3 mouse cellular contexts compared by ENCODE assay signal in genomic region chr11:115857146-115857545, GRCm38 (mm10). TPM values are rescaled to one million over a fixed set of nuclear protein-coding genes. Genes with fewer than 3 reads are reported as not detected.
"Had no signal": no experiment of that assay in that cellular context is flagged by ENCODE, and none has a peak within 500 bp of the region (broad histone marks: within the 10 kb centered on the region; RNA-seq: fewer than 3 reads in every experiment).

No protein-coding gene starts in this region.

RNA-seq across cellular contexts. Expression of gene Myo15b, which starts 1.1 kb away (rescaled TPM):
- polyA plus RNA-seq: hindbrain, embryonic 13.5 days; hindbrain, embryonic 14.5 days; inflammation-experienced regulatory T-cells, adult 6 months had no signal
